In genomic region chr11:120150440-120151112, GRCm38 (mm10) we compare ENCODE assay signal across 8 mouse cellular contexts. TPM values are rescaled to one million over a fixed set of nuclear protein-coding genes. Genes with fewer than 3 reads are reported as not detected.
DNase-seq lines count a peak whose midpoint lies in the region; ATAC-seq lines count a peak whose summit lies in the region.

No protein-coding gene starts in this region.

- H3K36me3 ChIP-seq in heart, embryonic 13.5 days, result peaks cover 19% of the 10 kb centered on the region; the same call in 1 of the 2 replicates
- peaks cover 8% of the 10 kb centered on the region; the same call in 1 of the 2 replicates for H3K36me3 ChIP-seq in limb, embryonic 15.5 days
- 0 out of 2 replicates have a peak, but pooled peaks cover 4% of the 10 kb centered on the region for H3K36me3 ChIP-seq in midbrain, embryonic 14.5 days (ENCODE audit: control insufficient read depth, insufficient read depth, low read length)

- H3K27ac ChIP-seq in brown adipose tissue, adult 24 weeks (replicated peaks; ENCODE audit: low read depth, low read length), result peak overlapping the region; percentile 50
- peak overlapping the region; percentile 87 for H3K27ac ChIP-seq in heart, embryonic 13.5 days (replicated peaks)
- H3K27ac ChIP-seq in limb, embryonic 15.5 days, result peak overlapping the region; percentile 44
- H3K27ac ChIP-seq in midbrain, embryonic 14.5 days (replicated peaks; ENCODE audit: low read depth, low read length), result peak overlapping the region; percentile 82

- under 1% methylated on average over 44 of the region's 44 CpGs for WGBS in heart, embryonic 13.5 days
- under 1% methylated on average over 44 of the region's 44 CpGs for WGBS in limb, embryonic 15.5 days
- under 1% methylated on average over 44 of the region's 44 CpGs for WGBS in midbrain, embryonic 14.5 days

- H3K4me3 ChIP-seq in brown adipose tissue, adult 24 weeks (ENCODE audit: insufficient read depth, low read depth, low read length), result peak overlapping the region; percentile 75
- peak overlapping the region; percentile 97 for H3K4me3 ChIP-seq in heart, embryonic 13.5 days
- H3K4me3 ChIP-seq in limb, embryonic 15.5 days, result peak overlapping the region; percentile 88
- peak overlapping the region; percentile 90 for H3K4me3 ChIP-seq in midbrain, embryonic 14.5 days (replicated peaks; ENCODE audit: low read depth, low read length)

- peak overlapping the region; percentile 93 for H3K9ac ChIP-seq in heart, embryonic 13.5 days
- H3K9ac ChIP-seq in limb, embryonic 15.5 days, result peak overlapping the region; percentile 69
- peak overlapping the region; percentile 72 for H3K9ac ChIP-seq in midbrain, embryonic 14.5 days (replicated peaks; ENCODE audit: low read length)

- no peaks in the 10 kb centered on the region for H3K9me3 ChIP-seq in heart, embryonic 13.5 days
- H3K9me3 ChIP-seq in limb, embryonic 15.5 days, result no peaks in the 10 kb centered on the region
- H3K9me3 ChIP-seq in midbrain, embryonic 14.5 days (ENCODE audit: control insufficient read depth, low read length), result no peaks in the 10 kb centered on the region

- ATAC-seq in heart, embryonic 13.5 days (ENCODE audit: extremely low read depth, insufficient number of reproducible peaks, low FRiP score, low TSS enrichment), result 0 out of 2 replicates have a peak, but pooled peaks have one; percentile 3
- no peak for ATAC-seq in limb, embryonic 15.5 days (ENCODE audit: insufficient number of reproducible peaks, low FRiP score, low TSS enrichment, low read depth)
- peak; percentile 44; the same call in 1 of the 2 replicates for ATAC-seq in midbrain, embryonic 14.5 days (ENCODE audit: low FRiP score, low TSS enrichment)

- H3K4me2 ChIP-seq in heart, embryonic 13.5 days, result peak overlapping the region; percentile 96
- H3K4me2 ChIP-seq in limb, embryonic 15.5 days, result peak overlapping the region; percentile 78
- H3K4me2 ChIP-seq in midbrain, embryonic 14.5 days (ENCODE audit: low read length), result peak overlapping the region; percentile 82

- no peaks in the 10 kb centered on the region for H3K27me3 ChIP-seq in heart, embryonic 13.5 days (replicated peaks)
- H3K27me3 ChIP-seq in limb, embryonic 15.5 days, result no peaks in the 10 kb centered on the region
- H3K27me3 ChIP-seq in midbrain, embryonic 14.5 days (ENCODE audit: control insufficient read depth, insufficient read depth, low read length), result no peaks in the 10 kb centered on the region

- intact Hi-C loops in gastrocnemius, postnatal 36 days (cut with DNase I), result no loop called here

- peak; percentile 27 to 40 for DNase-seq in adrenal gland, postnatal 36 days
- DNase-seq in adrenal gland, adult (ENCODE audit: inconsistent age in 2 of 2, low spot score in 1 of 2), result no peak
- DNase-seq in 3T3-L1 (ENCODE audit: low read depth, low spot score), result peak; percentile 63
- peak; percentile 60 for DNase-seq in midbrain, embryonic 14.5 days
- no peak for DNase-seq in gastrocnemius, postnatal 36 days

- H3K4me1 ChIP-seq in brown adipose tissue, adult 24 weeks (ENCODE audit: control insufficient read depth, insufficient read depth, insufficient read length, low read length), result peaks cover 9% of the 10 kb centered on the region
- peaks cover 39% of the 10 kb centered on the region for H3K4me1 ChIP-seq in heart, embryonic 13.5 days
- peaks cover 15% of the 10 kb centered on the region for H3K4me1 ChIP-seq in limb, embryonic 15.5 days
- peaks cover 17% of the 10 kb centered on the region for H3K4me1 ChIP-seq in midbrain, embryonic 14.5 days (ENCODE audit: control insufficient read depth, insufficient read depth, low read length)

RNA-seq across cellular contexts. Expression of gene Slc38a10, which starts 0.6 kb away (rescaled TPM):
- 100 to 1,000 TPM; 156 to 163 TPM for total RNA-seq in adrenal gland, postnatal 36 days (2021)
- 80.3 and 82.0 TPM in 2 replicates for polyA plus RNA-seq in brown adipose tissue, adult 24 weeks (2012; ENCODE audit: insufficient read depth, insufficient read length, missing spikeins)
- polyA plus RNA-seq in heart, embryonic 13.5 days (2015; fragmentation: Nextera tagmentation; extraction: Ambion mirVana), result 83.7 and 88.0 TPM in 2 replicates
- 96.1 and 101 TPM in 2 replicates for polyA plus RNA-seq in limb, embryonic 15.5 days (2015; fragmentation: Nextera tagmentation; extraction: Ambion mirVana)
- 88.3 and 119 TPM in 2 replicates for polyA plus RNA-seq in midbrain, embryonic 14.5 days (2014; fragmentation: Nextera tagmentation; extraction: Ambion mirVana)
- total RNA-seq in gastrocnemius, postnatal 36 days (2021), result 10 to 100 TPM; 43.0 to 43.4 TPM

RNA-seq across cellular contexts. Expression of gene Ndufaf8, which starts 51.8 kb away (rescaled TPM):
- total RNA-seq in adrenal gland, postnatal 36 days (2021), result 10 to 100 TPM; 59.9 to 69.4 TPM
- 84.1 and 118 TPM in 2 replicates for polyA plus RNA-seq in brown adipose tissue, adult 24 weeks (2012; ENCODE audit: insufficient read depth, insufficient read length, missing spikeins)
- 81.1 and 95.7 TPM in 2 replicates for polyA plus RNA-seq in heart, embryonic 13.5 days (2015; fragmentation: Nextera tagmentation; extraction: Ambion mirVana)
- polyA plus RNA-seq in limb, embryonic 15.5 days (2015; fragmentation: Nextera tagmentation; extraction: Ambion mirVana), result 67.0 and 76.6 TPM in 2 replicates
- polyA plus RNA-seq in midbrain, embryonic 14.5 days (2014; fragmentation: Nextera tagmentation; extraction: Ambion mirVana), result 61.2 and 61.3 TPM in 2 replicates
- 10 to 100 TPM; 32.1 to 32.9 TPM for total RNA-seq in gastrocnemius, postnatal 36 days (2021)

RNA-seq across cellular contexts. Expression of gene Tepsin, which starts 52.0 kb away (rescaled TPM):
- 10 to 100 TPM; 11.5 to 12.7 TPM for total RNA-seq in adrenal gland, postnatal 36 days (2021)
- 3.7 and 4.8 TPM in 2 replicates for polyA plus RNA-seq in brown adipose tissue, adult 24 weeks (2012; ENCODE audit: insufficient read depth, insufficient read length, missing spikeins)
- polyA plus RNA-seq in heart, embryonic 13.5 days (2015; fragmentation: Nextera tagmentation; extraction: Ambion mirVana), result 13.0 and 13.5 TPM in 2 replicates
- polyA plus RNA-seq in limb, embryonic 15.5 days (2015; fragmentation: Nextera tagmentation; extraction: Ambion mirVana), result 17.8 TPM in 2 replicates
- polyA plus RNA-seq in midbrain, embryonic 14.5 days (2014; fragmentation: Nextera tagmentation; extraction: Ambion mirVana), result 15.9 and 18.0 TPM in 2 replicates
- total RNA-seq in gastrocnemius, postnatal 36 days (2021), result 1 to 10 TPM; 4.2 to 5.6 TPM

Comparison
In these comparisons a context has a peak if more than half of its experiments do, and no peak if none do; other contexts are left out.
1. DNase-seq: peak in adrenal gland, postnatal 36 days (2 of 2), 3T3-L1 (single experiment) and midbrain, embryonic 14.5 days (single experiment); none in adrenal gland, adult (0 of 2) and gastrocnemius, postnatal 36 days (0 of 2).
2. Peak in every context shown above with its lines, with median percentiles within 50 percentile points of each other: H3K27ac ChIP-seq, H3K4me3 ChIP-seq, H3K4me2 ChIP-seq and H3K9ac ChIP-seq.